Mouse (Mus musculus): ENCODE results near the gene Higd1c. TPM values are rescaled to one million over a fixed set of nuclear protein-coding genes. Genes with fewer than 3 reads are reported as not detected.

Gene Higd1c
- polyA plus RNA-seq (2014; fragmentation: Illumina TruSeq; extraction: RNeasy Lipid Tissue Mini Kit (QIAGEN cat#74804); ENCODE audit: low read depth, low replicate concordance): not detected

DNA sequence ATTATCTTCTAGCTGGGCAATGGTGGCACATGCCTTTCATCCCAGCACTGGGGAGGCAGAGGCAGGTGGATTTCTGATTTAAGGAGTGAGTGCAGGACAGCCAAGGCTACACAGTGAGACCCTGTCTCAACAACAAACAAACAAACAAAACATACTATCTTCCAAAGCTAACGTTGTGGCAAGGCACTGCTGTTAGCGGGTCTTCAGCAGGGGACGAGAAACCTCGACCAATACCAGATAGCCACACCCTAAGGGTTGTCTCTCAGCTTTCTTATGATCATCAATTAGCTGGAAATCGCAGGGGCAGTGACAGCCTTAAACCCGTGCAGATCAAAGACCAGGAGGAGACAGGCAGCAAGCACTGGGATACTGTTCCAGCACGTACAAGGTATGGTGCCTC lies at the start of gene Higd1c:
Higd1c (plus strand) TSS at position 301 of the 400 bp plus-strand sequence.

GRCm38 (mm10) chr15:100334629-100335028 lies 29.7 kb upstream of the Higd1c start, which contains the start of gene Mettl7a3:
Gene Mettl7a3 (plus strand): TSS chr15:100334929.

GRCm38 (mm10) chr15:100352711-100353250 lies 11.6 kb upstream of the Higd1c start, which contains the start of the genes Methig1 and Mettl7a2:
Gene Methig1 (plus strand): TSS chr15:100353149.
Gene Mettl7a2 (plus strand): TSS chr15:100353200.

DNA sequence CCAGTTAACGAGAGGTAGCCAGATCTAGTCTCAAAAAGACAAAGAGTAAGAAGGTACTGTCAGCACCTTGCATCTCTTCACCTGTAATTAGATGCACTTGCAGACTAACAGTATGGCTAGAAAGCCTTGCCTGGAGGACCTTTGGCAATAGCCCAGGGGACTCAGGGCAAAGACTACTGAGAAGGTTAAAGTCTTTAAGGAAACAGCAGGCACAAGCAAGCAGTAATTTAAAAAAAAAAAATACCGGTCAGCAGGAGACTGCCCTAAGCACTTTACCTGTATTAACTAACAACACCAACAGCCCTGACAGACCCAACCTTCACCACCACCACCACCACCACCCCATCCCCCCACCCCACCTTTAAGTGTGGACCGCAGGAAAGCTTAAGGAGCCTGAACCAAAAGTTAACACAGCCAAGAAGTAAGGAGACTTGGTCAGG lies 57.4 kb downstream of the Higd1c start, which contains the start of gene Gm5475:
Gm5475 (plus strand) TSS at position 390 of the 440 bp plus-strand sequence.

GRCm38 (mm10) chr15:100424396-100425122 lies 60.2 kb downstream of the Higd1c start, which contains the start of gene Slc11a2:
Gene Slc11a2 (minus strand): TSS chr15:100425072.

Other genes with a start within 250 kb of the Higd1c start
- 48.5 TPM for gene Atf1, start 136.7 kb upstream of the Higd1c start, polyA plus RNA-seq (2014; fragmentation: Illumina TruSeq; extraction: RNeasy Lipid Tissue Mini Kit (QIAGEN cat#74804); ENCODE audit: low read depth, low replicate concordance)
- not detected for gene Tmprss12, start 83.7 kb upstream of the Higd1c start, polyA plus RNA-seq (2014; fragmentation: Illumina TruSeq; extraction: RNeasy Lipid Tissue Mini Kit (QIAGEN cat#74804); ENCODE audit: low read depth, low replicate concordance)
- gene Mettl7a1, start 60.4 kb upstream of the Higd1c start, polyA plus RNA-seq (2014; fragmentation: Illumina TruSeq; extraction: RNeasy Lipid Tissue Mini Kit (QIAGEN cat#74804); ENCODE audit: low read depth, low replicate concordance): 78.3 TPM
- not detected for gene Mettl7a3, start 29.6 kb upstream of the Higd1c start, polyA plus RNA-seq (2014; fragmentation: Illumina TruSeq; extraction: RNeasy Lipid Tissue Mini Kit (QIAGEN cat#74804); ENCODE audit: low read depth, low replicate concordance)
- gene Methig1, start 11.4 kb upstream of the Higd1c start, polyA plus RNA-seq (2014; fragmentation: Illumina TruSeq; extraction: RNeasy Lipid Tissue Mini Kit (QIAGEN cat#74804); ENCODE audit: low read depth, low replicate concordance): not detected
- gene Mettl7a2, start 11.3 kb upstream of the Higd1c start, polyA plus RNA-seq (2014; fragmentation: Illumina TruSeq; extraction: RNeasy Lipid Tissue Mini Kit (QIAGEN cat#74804); ENCODE audit: low read depth, low replicate concordance): not detected
- not detected for gene Gm5475, start 57.6 kb downstream of the Higd1c start, polyA plus RNA-seq (2014; fragmentation: Illumina TruSeq; extraction: RNeasy Lipid Tissue Mini Kit (QIAGEN cat#74804); ENCODE audit: low read depth, low replicate concordance)
- gene Slc11a2, start 60.5 kb downstream of the Higd1c start, polyA plus RNA-seq (2014; fragmentation: Illumina TruSeq; extraction: RNeasy Lipid Tissue Mini Kit (QIAGEN cat#74804); ENCODE audit: low read depth, low replicate concordance): 17.3 TPM
- gene Letmd1, start 104.5 kb downstream of the Higd1c start, polyA plus RNA-seq (2014; fragmentation: Illumina TruSeq; extraction: RNeasy Lipid Tissue Mini Kit (QIAGEN cat#74804); ENCODE audit: low read depth, low replicate concordance): 14.9 TPM
- 1.5 TPM for gene Csrnp2, start 130.9 kb downstream of the Higd1c start, polyA plus RNA-seq (2014; fragmentation: Illumina TruSeq; extraction: RNeasy Lipid Tissue Mini Kit (QIAGEN cat#74804); ENCODE audit: low read depth, low replicate concordance)
- gene Tfcp2, start 187.5 kb downstream of the Higd1c start, polyA plus RNA-seq (2014; fragmentation: Illumina TruSeq; extraction: RNeasy Lipid Tissue Mini Kit (QIAGEN cat#74804); ENCODE audit: low read depth, low replicate concordance): 10.7 TPM
- 14.8 TPM for gene Pou6f1, start 235.4 kb downstream of the Higd1c start, polyA plus RNA-seq (2014; fragmentation: Illumina TruSeq; extraction: RNeasy Lipid Tissue Mini Kit (QIAGEN cat#74804); ENCODE audit: low read depth, low replicate concordance)